Mouse (Mus musculus) heart, postnatal 0 days (tissue): ENCODE measurements at regions not wholly inside any gene's neighbourhood (a gene's known extent, or its start where the extent isn't known, plus 50 kb on each side); places are given as distances from the start of the nearest gene placed in this dataset.

ENCODE experiments used
- ATAC-seq: fragments of 200-750 bp; cut with Nextera tagmentation; 2 replicates; pipeline ENCODE4 v1.8.0; 2017; ENCODE audit warnings: low read depth, moderate number of reproducible peaks, moderate library complexity; ENCODE audit not compliant: insufficient read depth
- DNase-seq: peaks from one replicate; pipeline ENCODE4 v3.0.0-alpha.2; 2016; ENCODE audit warnings: low spot score
- H3K27ac ChIP-seq: fragments of 300-500 bp; sonication (generic); 2 replicates; pipeline ENCODE4 v1.5.1; 2014; ENCODE audit warnings: low read depth, mild to moderate bottlenecking
- H3K27me3 ChIP-seq: fragments of 300-500 bp; sonication (generic); 2 replicates; pipeline ENCODE4 v1.6.1; 2014; ENCODE audit warnings: low read length, mixed read lengths; ENCODE audit not compliant: control insufficient read depth, insufficient read depth
- H3K36me3 ChIP-seq: fragments of 300-500 bp; sonication (generic); replicated peaks from 2 replicates; pipeline ENCODE4 v1.6.1; 2014; ENCODE audit warnings: low read length, mixed read lengths; ENCODE audit not compliant: control insufficient read depth, insufficient read depth
- H3K4me1 ChIP-seq: fragments of 300-500 bp; sonication (generic); 2 replicates; pipeline ENCODE4 v1.6.1; 2014; ENCODE audit warnings: antibody characterized with exemption; ENCODE audit not compliant: control insufficient read depth, insufficient read depth
- H3K4me2 ChIP-seq: fragments of 300-500 bp; sonication (generic); 2 replicates; pipeline ENCODE4 v1.6.1; 2014; ENCODE audit warnings: low read depth, mild to moderate bottlenecking, low read length, moderate library complexity
- H3K4me3 ChIP-seq: fragments of 300-500 bp; sonication (generic); 2 replicates; pipeline ENCODE4 v1.5.1; 2014; ENCODE audit warnings: low read depth, low read length
- H3K9ac ChIP-seq: fragments of 300-500 bp; sonication (generic); replicated peaks from 2 replicates; pipeline ENCODE4 v1.6.1; 2014; ENCODE audit warnings: low read depth, low read length, mixed read lengths
- H3K9me3 ChIP-seq: fragments of 300-500 bp; sonication (generic); replicated peaks from 2 replicates; pipeline ENCODE4 v1.6.1; 2016; ENCODE audit warnings: low read length; ENCODE audit not compliant: control insufficient read depth
- CTCF ChIP-seq: IDR thresholded peaks from 2 replicates; pipeline ENCODE4 v1.5.1; 2016; ENCODE audit warnings: antibody characterized with exemption, control low read depth, low read depth
- EP300 ChIP-seq: IDR thresholded peaks from 2 replicates; pipeline ENCODE4 v1.6.1; 2016; ENCODE audit warnings: antibody characterized with exemption, low read depth
- WGBS: fragments of 180-500 bp; shearing (Covaris S2); extraction: QIAGEN DNeasy Blood & Tissue Kit; methylation state at CpG from one replicate; pipeline ENCODE4 v1.1.7; 2014; 5-methylcytosine and 5-hydroxymethylcytosine counted together

- Histone ChIP-seq H3K36me3 (no peaks in the 10 kb centered on the region), H3K4me2 (no peak overlapping the region), H3K4me3 (no peak overlapping the region), H3K4me1 (no peaks in the 10 kb centered on the region), H3K27me3 (no peaks in the 10 kb centered on the region), H3K9me3 (0 out of 2 replicates have a peak, but pooled peaks cover under 1% of the 10 kb centered on the region), H3K27ac (no peak overlapping the region), H3K9ac (no peak overlapping the region)
- 49% methylated on average over 2 of the region's 2 CpGs for WGBS
- DNase-seq, result no peak
- no peak; the same call in 1 of the 2 replicates for TF ChIP-seq CTCF
- no peak for TF ChIP-seq EP300
- ATAC-seq, result no peak
Measured at GRCm38 (mm10) chr2:64534344-64534743, 436.5 kb upstream of the Fign start.

GRCm38 (mm10) chr2:64522722-64523121 is 424.9 kb upstream of the Fign start:
- no peaks in the 10 kb centered on the region for H3K36me3 ChIP-seq
- TF ChIP-seq CTCF (no peak), EP300 (no peak)
- no peak overlapping the region for H3K4me3 ChIP-seq
- no peak overlapping the region for H3K4me2 ChIP-seq
- DNase-seq (no peak), ATAC-seq (no peak)
- H3K27me3 ChIP-seq, result no peaks in the 10 kb centered on the region
- no peak overlapping the region for H3K9ac ChIP-seq
- no peaks in the 10 kb centered on the region for H3K9me3 ChIP-seq
- H3K4me1 ChIP-seq, result no peaks in the 10 kb centered on the region
- WGBS, result 81% methylated on average over 3 of the region's 3 CpGs
- no peak overlapping the region for H3K27ac ChIP-seq

- H3K27ac ChIP-seq, result no peak overlapping the region
- no peaks in the 10 kb centered on the region for H3K27me3 ChIP-seq
- no peaks in the 10 kb centered on the region for H3K4me1 ChIP-seq
- ATAC-seq (no peak), DNase-seq (no peak)
- H3K4me2 ChIP-seq, result no peak overlapping the region
- H3K9ac ChIP-seq, result no peak overlapping the region
- no peaks in the 10 kb centered on the region for H3K36me3 ChIP-seq
- H3K9me3 ChIP-seq, result no peaks in the 10 kb centered on the region
- no peak overlapping the region for H3K4me3 ChIP-seq
- no peak for TF ChIP-seq CTCF
- 56% methylated on average over 3 of the region's 3 CpGs for WGBS
Measured at GRCm38 (mm10) chr2:64522233-64522632, 424.4 kb upstream of the Fign start.

GRCm38 (mm10) chr2:64495725-64496124 is 397.9 kb upstream of the Fign start:
- H3K27me3 ChIP-seq, result no peaks in the 10 kb centered on the region
- H3K4me3 ChIP-seq, result no peak overlapping the region
- DNase-seq (no peak), ATAC-seq (no peak)
- H3K27ac ChIP-seq, result no peak overlapping the region
- H3K4me1 ChIP-seq, result no peaks in the 10 kb centered on the region
- no peaks in the 10 kb centered on the region for H3K36me3 ChIP-seq
- no peaks in the 10 kb centered on the region for H3K9me3 ChIP-seq
- no peak for TF ChIP-seq EP300
- TF ChIP-seq CTCF, result no peak
- H3K9ac ChIP-seq, result no peak overlapping the region
- H3K4me2 ChIP-seq, result no peak overlapping the region

GRCm38 (mm10) chr2:64466412-64466970 is 368.7 kb upstream of the Fign start:
- no peak for ATAC-seq
- WGBS, result 79% methylated on average over 12 of the region's 12 CpGs
- DNase-seq, result no peak
- H3K27me3 ChIP-seq, result no peaks in the 10 kb centered on the region
- no peak overlapping the region for H3K4me3 ChIP-seq
- TF ChIP-seq CTCF, result no peak
- TF ChIP-seq EP300, result no peak
- H3K4me2 ChIP-seq, result no peak overlapping the region
- H3K4me1 ChIP-seq, result no peaks in the 10 kb centered on the region
- H3K9ac ChIP-seq, result no peak overlapping the region
- no peaks in the 10 kb centered on the region for H3K36me3 ChIP-seq
- H3K27ac ChIP-seq, result no peak overlapping the region
- no peaks in the 10 kb centered on the region for H3K9me3 ChIP-seq

GRCm38 (mm10) chr2:64462466-64463114 is 364.8 kb upstream of the Fign start:
- 78% methylated on average over 8 of the region's 8 CpGs for WGBS
- ATAC-seq, result no peak

More at GRCm38 (mm10) chr2:64462466-64463114, 364.8 kb upstream of the Fign start:
- no peak for TF ChIP-seq EP300
- no peak for TF ChIP-seq CTCF
- H3K27ac ChIP-seq, result no peak overlapping the region
- H3K27me3 ChIP-seq, result no peaks in the 10 kb centered on the region
- no peak for DNase-seq
- H3K4me3 ChIP-seq, result no peak overlapping the region
- no peak overlapping the region for H3K4me2 ChIP-seq
- H3K4me1 ChIP-seq, result no peaks in the 10 kb centered on the region
- H3K9ac ChIP-seq, result no peak overlapping the region
- H3K9me3 ChIP-seq, result no peaks in the 10 kb centered on the region
- no peaks in the 10 kb centered on the region for H3K36me3 ChIP-seq
